Mouse (Mus musculus): ENCODE measurements at regions not wholly inside any gene's neighbourhood (a gene's known extent, or its start where the extent isn't known, plus 50 kb on each side); places are given as distances from the start of the nearest gene placed in this dataset.

DNA sequence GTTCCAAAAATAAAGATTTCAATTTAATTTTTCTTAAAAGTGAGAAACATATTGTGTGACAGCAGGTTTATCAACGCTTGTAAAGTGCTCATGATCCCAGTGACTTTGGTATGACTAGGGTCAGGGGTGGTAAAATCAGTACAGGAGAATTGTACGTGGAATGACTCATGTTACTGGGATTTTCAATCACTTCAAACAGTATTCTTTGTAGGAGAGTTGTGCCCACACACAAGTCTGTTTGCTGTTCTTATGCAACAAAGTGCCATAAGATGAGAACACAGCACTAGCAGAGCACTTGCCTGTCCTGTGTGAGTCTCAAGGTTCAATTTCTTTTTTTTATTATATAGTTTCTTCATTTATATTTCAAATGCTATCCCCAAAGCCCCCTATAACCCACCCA lies 166.5 kb downstream of the Smarca1 start:
- intact Hi-C loops (cut with DNase I), result no loop called here
- no peak for DNase-seq (ENCODE audit: extremely low spot score in 1 of 2, low spot score in 2 of 2)

DNA sequence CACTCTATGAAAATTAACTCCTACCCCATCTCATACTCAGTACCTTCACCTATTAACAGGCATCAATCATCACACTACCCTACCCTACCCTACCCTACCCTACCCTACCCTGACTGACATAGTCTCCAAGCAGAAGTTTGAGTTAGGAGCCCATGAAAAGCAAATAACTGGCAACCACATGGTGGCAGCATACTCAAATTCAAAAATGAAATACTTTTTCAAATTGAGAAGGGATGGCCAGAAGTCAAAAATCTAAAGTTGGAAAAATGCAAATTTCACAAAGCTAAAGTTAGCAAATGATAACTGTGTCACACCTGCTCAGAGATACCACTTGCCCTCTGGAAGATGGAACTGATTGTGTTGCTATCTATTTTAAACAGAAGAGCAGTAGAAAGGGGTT lies 189.7 kb downstream of the Smarca1 start:
- intact Hi-C loops (cut with DNase I), result loop anchor here (5.0 kb wide), 1 partner anchor 104 kb away; no protein-coding TSS in a partner anchor
- peak in 1 of 2 experiments; percentile 2 for DNase-seq (ENCODE audit: extremely low spot score in 1 of 2, low spot score in 2 of 2)

DNA sequence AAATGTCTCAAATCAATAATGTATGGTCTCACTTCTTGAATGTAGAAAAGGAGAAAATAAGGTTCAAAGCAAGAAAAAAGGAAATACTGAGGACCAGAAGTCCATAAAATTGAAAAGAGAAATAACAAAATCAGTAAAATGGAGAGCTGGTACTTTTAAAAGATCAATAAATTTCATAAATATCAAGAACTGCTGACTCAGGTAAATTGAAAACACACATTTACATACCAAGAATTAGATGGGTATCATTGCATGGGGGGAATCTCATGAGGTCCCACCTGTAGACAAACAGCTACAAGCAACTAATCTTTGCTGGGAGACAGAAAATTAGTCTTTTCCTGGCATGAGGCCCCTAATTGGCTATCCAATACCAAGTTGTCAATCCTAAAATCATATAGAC lies 224.0 kb downstream of the Smarca1 start:
- intact Hi-C loops (cut with DNase I), result no loop called here

GRCm38 (mm10) chrX:47646523-47646922 lies 246.3 kb downstream of the Smarca1 start:
- DNase-seq (ENCODE audit: extremely low spot score in 1 of 2, low spot score in 2 of 2), result no peak

More for the DNA sequence above, 224.0 kb downstream of the Smarca1 start:
- DNase-seq (ENCODE audit: extremely low spot score in 1 of 2, low spot score in 2 of 2), result no peak

DNA sequence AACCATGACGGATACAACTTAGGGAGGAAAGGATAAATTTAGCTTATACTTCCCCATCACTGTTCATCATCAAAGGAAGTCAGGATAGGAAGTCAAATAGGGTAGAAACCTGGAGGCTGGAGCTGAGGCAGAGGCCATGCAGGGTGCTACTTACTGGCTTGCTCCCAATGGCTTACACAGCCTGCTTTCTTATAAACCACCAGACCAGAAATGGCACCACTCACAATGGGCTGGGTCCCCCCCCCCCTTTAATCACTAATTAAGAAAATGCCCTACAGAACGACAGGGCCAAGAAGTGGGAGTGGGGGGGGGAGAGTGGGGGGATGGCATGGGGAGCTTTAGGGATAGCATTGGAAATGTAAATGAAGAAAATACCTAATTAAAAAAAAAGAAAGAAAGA lies 251.6 kb downstream of the Smarca1 start:
- no peak for DNase-seq (ENCODE audit: extremely low spot score in 1 of 2, low spot score in 2 of 2)
- intact Hi-C loops (cut with DNase I), result no loop called here

More at GRCm38 (mm10) chrX:47646523-47646922, 246.3 kb downstream of the Smarca1 start:
- intact Hi-C loops (cut with DNase I), result no loop called here

- DNase-seq (ENCODE audit: extremely low spot score in 1 of 2, low spot score in 2 of 2), result no peak
- intact Hi-C loops (cut with DNase I), result no loop called here
Measured at GRCm38 (mm10) chrX:47638831-47639316, 253.9 kb downstream of the Smarca1 start.

DNA sequence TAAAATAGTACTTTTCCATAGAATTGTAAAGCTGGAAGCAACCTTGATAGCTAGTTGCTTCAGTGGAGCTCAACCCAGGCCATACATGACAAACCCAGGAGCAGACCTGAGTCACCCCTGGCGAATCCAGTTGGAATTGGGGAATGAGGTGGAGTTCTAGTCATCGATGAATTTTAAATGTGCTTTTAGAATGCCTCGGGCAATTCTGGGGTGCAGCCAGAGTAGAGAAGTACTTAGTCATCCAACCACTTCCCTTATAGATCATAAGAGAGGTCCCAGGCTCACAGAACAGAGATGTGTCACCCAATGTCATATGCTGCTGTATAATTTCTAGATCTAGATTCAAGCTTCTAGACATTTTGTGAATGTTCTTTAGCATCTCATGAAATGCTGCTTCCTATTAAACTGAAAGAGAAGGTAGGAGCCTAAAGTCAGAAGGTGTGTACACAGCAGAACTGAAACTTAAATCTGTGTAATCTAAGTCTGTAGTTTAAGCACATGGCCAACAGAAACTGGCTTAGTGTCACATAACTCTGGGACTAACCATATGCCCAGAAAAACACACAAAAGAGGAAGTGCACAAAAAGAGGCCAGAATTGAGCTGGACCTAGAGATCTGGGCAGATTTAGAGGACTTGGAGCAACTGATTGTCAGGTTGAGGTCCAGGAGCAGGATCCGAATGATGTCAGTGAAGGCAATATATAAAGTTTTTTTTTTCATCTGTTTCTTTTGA lies 269.7 kb downstream of the Smarca1 start:
- no peak for DNase-seq (ENCODE audit: extremely low spot score in 1 of 2, low spot score in 2 of 2)
- intact Hi-C loops (cut with DNase I), result no loop called here

GRCm38 (mm10) chrX:47612364-47612763 lies 280.4 kb downstream of the Smarca1 start:
- intact Hi-C loops (cut with DNase I), result no loop called here
- no peak for DNase-seq (ENCODE audit: extremely low spot score in 1 of 2, low spot score in 2 of 2)

Measured in left cerebral cortex, postnatal 10 days (tissue).